Mouse (Mus musculus) hindbrain, embryonic 12.5 days (tissue): Measurements from ENCODE around the gene Brsk1. TPM values are rescaled to one million over a fixed set of nuclear protein-coding genes. Genes with fewer than 3 reads are reported as not detected.

Experiments
- ATAC-seq: fragments of 200-750 bp; cut with Nextera tagmentation; 2 replicates; pipeline ENCODE4 v1.8.0; 2017; ENCODE audit warnings: moderate TSS enrichment; ENCODE audit not compliant: low FRiP score
- H3K27ac ChIP-seq: fragments of 300-500 bp; sonication (generic); 2 replicates; pipeline ENCODE4 v1.5.1; 2016; ENCODE audit warnings: mild to moderate bottlenecking
- H3K27me3 ChIP-seq: fragments of 300-500 bp; sonication (generic); 2 replicates; pipeline ENCODE4 v1.6.1; 2016; ENCODE audit warnings: mild to moderate bottlenecking
- H3K36me3 ChIP-seq: fragments of 300-500 bp; sonication (generic); 2 replicates; pipeline ENCODE4 v1.6.1; 2016; ENCODE audit warnings: mild to moderate bottlenecking
- H3K4me1 ChIP-seq: fragments of 300-500 bp; sonication (generic); 2 replicates; pipeline ENCODE4 v1.6.1; 2016
- H3K4me2 ChIP-seq: fragments of 300-500 bp; sonication (generic); replicated peaks from 2 replicates; pipeline ENCODE4 v1.6.1; 2016; ENCODE audit warnings: mild to moderate bottlenecking
- H3K4me3 ChIP-seq: fragments of 300-500 bp; sonication (generic); 2 replicates; pipeline ENCODE4 v1.5.1; 2016; ENCODE audit warnings: mild to moderate bottlenecking
- H3K9ac ChIP-seq: fragments of 300-500 bp; sonication (generic); 2 replicates; pipeline ENCODE4 v1.6.1; 2016; ENCODE audit warnings: mild to moderate bottlenecking, moderate library complexity
- H3K9me3 ChIP-seq: fragments of 300-500 bp; sonication (generic); replicated peaks from 2 replicates; pipeline ENCODE4 v1.6.1; 2016; ENCODE audit warnings: mild to moderate bottlenecking
- WGBS: fragments of 180-500 bp; shearing (Covaris S2); methylation state at CpG from one replicate; pipeline ENCODE4 v1.1.7; 2016; 5-methylcytosine and 5-hydroxymethylcytosine counted together
- polyA plus RNA-seq: library from polyadenylated mRNA; unstranded; fragments of >200 nt; fragmentation: Nextera tagmentation; extraction: Ambion mirVana; gene quantifications from 2 replicates; pipeline ENCODE4 v1.2.1, GENCODE M21; 2016

The Brsk1 gene
- polyA plus RNA-seq, 1 experiment from 2014 or later, result 5.8 TPM

DNA sequence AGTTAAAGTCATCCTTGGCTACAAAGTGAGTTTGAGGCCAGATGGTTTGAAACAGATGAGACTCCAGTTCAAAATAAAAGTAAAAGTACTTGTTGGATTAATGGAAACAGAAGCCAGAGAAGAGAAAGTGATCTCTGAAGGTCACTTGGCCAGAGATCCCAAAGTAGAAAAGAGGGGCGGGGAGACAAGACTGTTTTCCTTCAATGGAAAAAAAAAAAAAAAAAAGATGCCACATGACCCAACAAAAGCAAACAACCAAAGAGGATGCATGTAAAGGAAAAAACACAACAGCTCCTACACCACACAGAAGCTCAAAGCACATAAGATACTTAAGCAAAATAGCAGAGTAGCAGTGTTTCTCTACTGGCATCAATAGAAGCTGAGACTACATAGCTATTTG is 34.5 kb upstream of the Brsk1 start:
- H3K4me1 ChIP-seq, result peaks cover 44% of the 10 kb centered on the region
- peaks cover 8% of the 10 kb centered on the region for H3K36me3 ChIP-seq
- H3K4me3 ChIP-seq, result no peak overlapping the region
- H3K27me3 ChIP-seq, result no peaks in the 10 kb centered on the region
- no peak overlapping the region for H3K9ac ChIP-seq
- no peak for ATAC-seq
- WGBS, result 73% methylated on average over 1 of the region's 1 CpGs
- H3K9me3 ChIP-seq, result no peaks in the 10 kb centered on the region
- no peak overlapping the region for H3K27ac ChIP-seq
- no peak overlapping the region; the same call in 1 of the 2 replicates for H3K4me2 ChIP-seq

DNA sequence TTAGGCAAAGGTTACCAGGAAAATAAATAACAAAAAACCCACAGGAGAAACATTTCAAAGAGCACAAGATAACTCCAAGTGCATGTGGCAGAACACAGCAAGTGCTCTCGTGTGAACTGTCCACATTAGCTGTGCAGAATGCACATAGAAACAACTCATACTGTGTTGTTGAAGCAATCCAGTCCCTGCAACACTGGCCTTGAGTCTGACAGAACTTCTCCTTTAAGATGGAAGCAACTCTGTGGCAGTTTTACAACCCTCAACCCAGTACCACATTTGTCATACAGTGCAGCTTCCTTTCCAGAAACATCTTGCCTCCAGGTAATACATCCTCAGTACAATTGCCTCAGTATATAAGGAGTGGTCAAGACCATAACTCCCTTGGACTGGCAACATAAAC is 33.6 kb upstream of the Brsk1 start:
- Histone ChIP-seq H3K9me3 (no peaks in the 10 kb centered on the region), H3K27ac (no peak overlapping the region), H3K4me2 (peak overlapping the region; percentile 87), H3K36me3 (peaks cover 8% of the 10 kb centered on the region), H3K4me1 (peaks cover 44% of the 10 kb centered on the region), H3K9ac (peak overlapping the region; percentile 95; the same call in 1 of the 2 replicates), H3K4me3 (no peak overlapping the region), H3K27me3 (no peaks in the 10 kb centered on the region)
- no peak for ATAC-seq
- WGBS, result 61% methylated on average over 1 of the region's 1 CpGs

DNA sequence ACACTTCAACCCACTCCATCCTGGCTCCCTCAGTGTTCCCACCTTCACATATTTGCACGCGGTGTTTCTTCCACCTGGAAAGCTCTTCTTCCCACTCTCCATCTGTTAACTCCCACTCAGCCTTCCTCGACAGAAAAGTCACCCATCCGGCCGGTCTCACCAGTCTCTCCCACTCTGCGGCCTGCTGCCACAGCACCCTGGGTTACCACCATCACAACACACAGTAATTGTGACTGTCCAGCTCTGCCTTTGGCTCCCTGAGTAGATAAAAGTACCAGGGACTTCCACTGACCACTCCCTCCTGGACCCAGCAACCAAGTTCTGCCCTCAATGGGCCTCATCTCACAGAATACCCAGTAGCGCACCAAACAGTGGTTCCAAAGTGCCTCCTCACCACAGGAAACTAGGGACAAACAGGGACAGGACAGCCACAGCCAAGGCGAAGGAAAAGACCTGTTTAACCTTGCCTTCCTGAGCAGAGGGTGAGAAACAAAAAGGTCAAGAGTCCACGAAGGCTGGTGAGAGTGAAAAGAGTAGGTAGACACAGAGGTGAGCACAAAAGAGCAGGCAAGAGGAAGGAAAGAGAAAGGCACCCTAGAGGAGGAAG is 32.8 kb upstream of the Brsk1 start:
- no peaks in the 10 kb centered on the region for H3K9me3 ChIP-seq
- H3K4me2 ChIP-seq, result peak overlapping the region; percentile 87
- WGBS, result 53% methylated on average over 9 of the region's 9 CpGs
- peaks cover 10% of the 10 kb centered on the region for H3K36me3 ChIP-seq
- H3K9ac ChIP-seq, result peak overlapping the region; percentile 95
- 0 out of 2 replicates have a peak overlapping the region, but pooled peaks have one; percentile 97 for H3K27ac ChIP-seq
- H3K4me3 ChIP-seq, result peak overlapping the region; percentile 88
- no peaks in the 10 kb centered on the region for H3K27me3 ChIP-seq
- H3K4me1 ChIP-seq, result peaks cover 42% of the 10 kb centered on the region
- ATAC-seq, result no peak

DNA sequence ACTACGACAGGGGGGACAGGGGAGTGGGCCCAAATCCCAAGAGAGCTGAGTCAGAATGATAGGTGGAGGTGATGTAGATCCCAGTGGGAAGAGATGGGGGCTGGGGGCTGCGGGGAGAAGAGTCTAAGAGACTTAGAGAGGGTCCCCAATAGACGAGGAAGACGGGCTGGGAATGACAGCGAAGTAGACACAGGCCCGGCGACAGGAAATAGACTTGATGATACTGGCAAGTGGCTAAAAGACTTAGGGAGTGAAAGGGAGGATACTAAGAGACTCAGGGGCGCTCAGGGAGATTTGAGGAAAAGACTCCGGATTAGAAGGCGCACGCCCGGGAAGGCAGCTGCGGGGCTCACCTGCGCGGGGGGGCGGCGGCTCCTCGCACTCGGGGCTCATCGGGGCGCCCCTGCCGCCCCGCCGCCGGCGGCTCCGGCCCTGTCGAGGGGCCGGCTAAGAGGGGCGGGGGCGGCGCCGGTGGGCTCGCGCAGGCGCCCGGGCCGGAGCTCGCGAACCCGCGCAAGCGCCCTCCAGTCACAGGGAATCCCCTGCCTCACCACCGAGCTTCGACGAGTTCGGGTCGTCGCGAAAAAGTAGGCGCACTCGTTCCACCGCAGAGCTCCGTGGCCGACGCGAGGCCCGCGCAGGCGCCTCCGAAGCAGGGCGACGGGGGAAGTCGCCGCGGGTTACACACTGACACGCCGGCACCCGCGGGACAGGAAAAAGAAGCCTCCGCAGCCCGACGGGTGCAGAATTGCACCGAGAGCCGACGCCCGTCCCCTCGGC is 32.1 kb upstream of the Brsk1 start:
- under 1% methylated on average over 68 of the region's 78 CpGs for WGBS
- no peaks in the 10 kb centered on the region for H3K9me3 ChIP-seq
- H3K4me1 ChIP-seq, result peaks cover 41% of the 10 kb centered on the region
- peak overlapping the region; percentile 88 for H3K4me3 ChIP-seq
- H3K9ac ChIP-seq, result peak overlapping the region; percentile 95
- peak; percentile 80 for ATAC-seq
- peak overlapping the region; percentile 97 for H3K27ac ChIP-seq
- H3K27me3 ChIP-seq, result no peaks in the 10 kb centered on the region
- H3K36me3 ChIP-seq, result peaks cover 9% of the 10 kb centered on the region
- H3K4me2 ChIP-seq, result peak overlapping the region; percentile 87

DNA sequence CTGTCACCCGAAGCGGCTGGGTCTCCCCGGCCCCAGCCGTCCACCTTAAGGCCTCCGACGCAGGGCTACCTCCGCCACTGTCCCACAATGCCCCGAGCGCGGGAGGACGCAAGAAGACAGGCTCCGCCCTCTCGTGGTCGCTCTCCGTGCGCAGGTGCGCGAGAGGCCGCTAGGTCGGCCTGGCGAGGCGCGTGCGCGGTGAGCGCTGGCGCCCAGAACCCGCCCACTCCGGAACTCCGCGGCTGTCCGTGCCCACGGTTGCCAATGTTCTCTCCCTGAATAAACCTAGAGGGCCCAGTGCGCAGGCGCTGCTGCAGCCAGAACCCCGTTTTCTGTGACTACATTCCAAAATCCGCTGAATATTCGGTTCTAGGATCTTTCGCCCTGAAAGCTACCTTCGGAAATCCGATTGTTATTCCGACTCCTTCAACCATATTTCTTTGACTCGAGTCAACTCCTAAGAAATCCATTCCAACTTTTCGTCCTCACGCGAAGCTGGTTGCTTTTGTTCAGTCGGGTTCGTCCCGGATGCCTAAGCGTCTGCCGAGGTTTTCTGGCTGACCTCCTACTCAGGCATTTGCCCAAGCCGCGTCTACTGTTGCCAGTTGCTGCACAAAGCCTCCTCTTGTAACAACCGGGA is 31.4 kb upstream of the Brsk1 start, which contains the start of gene Ppp6r1:
Gene Ppp6r1, minus strand, starts transcription at position 108 of the 640 bp plus-strand sequence.
- H3K27ac ChIP-seq, result peak within 1 kb of the TSS; percentile 97
- peak within 1 kb of the TSS; percentile 87 for H3K4me2 ChIP-seq
- H3K27me3 ChIP-seq, result no peaks in the 10 kb centered on the region
- peaks cover 41% of the 10 kb centered on the region for H3K4me1 ChIP-seq
- H3K9ac ChIP-seq, result peak within 1 kb of the TSS; percentile 95
- under 1% methylated on average over 54 of the region's 54 CpGs for WGBS
- peak within 1 kb of the TSS; percentile 88 for H3K4me3 ChIP-seq
- ATAC-seq, result peak; percentile 98
- no peaks in the 10 kb centered on the region for H3K9me3 ChIP-seq
- peaks cover 12% of the 10 kb centered on the region for H3K36me3 ChIP-seq

DNA sequence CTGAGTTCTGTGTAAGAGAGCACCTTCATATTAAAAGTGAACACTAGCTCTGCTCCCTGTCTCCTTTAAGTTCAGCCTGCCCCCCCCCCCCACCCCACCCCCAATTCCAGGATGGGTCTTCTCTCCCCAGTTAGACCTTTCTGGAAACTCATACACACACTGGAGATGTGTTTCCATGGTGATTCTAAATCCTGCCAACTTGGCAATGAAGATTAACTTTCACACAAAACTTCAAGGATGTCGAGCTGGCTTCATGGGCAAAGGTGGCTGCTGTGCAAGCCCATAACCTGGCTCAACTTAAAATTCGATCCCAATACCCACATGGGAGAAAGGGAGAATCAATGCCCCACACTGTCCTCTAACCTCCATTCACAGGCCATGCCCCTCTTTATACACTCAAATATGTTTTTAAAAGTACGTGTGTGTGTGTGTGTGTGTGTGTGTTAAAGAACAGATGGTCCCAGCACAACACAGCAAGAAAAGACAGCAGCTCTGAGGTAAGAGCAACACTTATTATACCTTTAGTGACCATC is 30.4 kb upstream of the Brsk1 start:
- Histone ChIP-seq H3K9me3 (no peaks in the 10 kb centered on the region), H3K27ac (peak overlapping the region; percentile 97), H3K36me3 (peaks cover 20% of the 10 kb centered on the region), H3K9ac (peak overlapping the region; percentile 81), H3K4me2 (peak overlapping the region; percentile 87), H3K4me1 (peaks cover 39% of the 10 kb centered on the region), H3K4me3 (peak overlapping the region; percentile 88), H3K27me3 (no peaks in the 10 kb centered on the region)
- WGBS, result 71% methylated on average over 3 of the region's 3 CpGs
- ATAC-seq, result no peak

DNA sequence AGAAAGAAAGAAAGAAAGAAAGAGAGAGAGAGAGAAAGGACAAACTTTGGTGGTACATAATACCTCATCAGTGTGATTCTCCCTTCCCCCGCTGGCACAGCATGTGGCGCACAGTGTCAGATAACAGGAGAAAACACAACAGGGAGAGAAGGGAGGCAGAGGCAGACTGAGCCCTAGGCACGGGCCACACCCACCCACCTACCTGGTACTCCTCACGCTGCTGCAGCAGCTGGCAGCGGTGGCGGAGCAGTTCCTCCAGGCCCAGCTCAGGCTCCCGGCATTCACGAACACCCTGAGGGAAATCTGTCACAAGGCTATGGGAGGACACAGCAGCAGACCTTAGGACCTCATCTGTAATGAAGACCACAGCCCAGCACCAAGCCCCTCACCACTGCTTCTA is 27.2 kb upstream of the Brsk1 start:
- ATAC-seq, result no peak
- H3K4me3 ChIP-seq, result no peak overlapping the region
- no peak overlapping the region for H3K4me2 ChIP-seq
- no peaks in the 10 kb centered on the region for H3K27me3 ChIP-seq
- H3K27ac ChIP-seq, result no peak overlapping the region
- 67% methylated on average over 8 of the region's 8 CpGs for WGBS
- peaks cover 9% of the 10 kb centered on the region for H3K4me1 ChIP-seq
- H3K9ac ChIP-seq, result no peak overlapping the region
- H3K36me3 ChIP-seq, result peaks cover 39% of the 10 kb centered on the region
- H3K9me3 ChIP-seq, result no peaks in the 10 kb centered on the region

DNA sequence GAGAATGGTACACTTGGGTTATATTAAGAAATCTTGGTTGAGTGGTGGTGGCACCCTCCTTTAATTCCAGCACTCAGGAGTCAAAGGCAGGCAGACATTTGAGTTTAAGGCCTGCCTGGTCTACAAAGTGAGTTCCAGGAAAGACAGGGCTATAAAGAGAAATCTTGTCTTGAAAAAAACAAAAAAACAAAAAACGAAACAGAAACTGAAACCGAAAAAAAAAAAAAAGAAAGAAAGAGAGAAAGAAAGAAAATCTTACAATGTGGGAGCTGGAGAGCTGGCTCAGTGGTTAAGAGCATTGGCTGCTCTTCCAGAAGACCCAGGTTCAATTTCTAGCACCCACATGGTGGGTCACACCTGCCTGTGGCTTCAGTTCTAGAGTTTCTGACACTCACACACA is 26.7 kb upstream of the Brsk1 start:
- H3K4me3 ChIP-seq, result no peak overlapping the region
- H3K9me3 ChIP-seq, result 0 out of 2 replicates have a peak, but pooled peaks cover 4% of the 10 kb centered on the region
- H3K27me3 ChIP-seq, result no peaks in the 10 kb centered on the region
- H3K27ac ChIP-seq, result no peak overlapping the region
- no peak overlapping the region for H3K9ac ChIP-seq
- H3K4me2 ChIP-seq, result no peak overlapping the region
- H3K4me1 ChIP-seq, result peaks cover 9% of the 10 kb centered on the region
- peaks cover 45% of the 10 kb centered on the region for H3K36me3 ChIP-seq
- ATAC-seq, result no peak
- 95% methylated on average over 2 of the region's 2 CpGs for WGBS

DNA sequence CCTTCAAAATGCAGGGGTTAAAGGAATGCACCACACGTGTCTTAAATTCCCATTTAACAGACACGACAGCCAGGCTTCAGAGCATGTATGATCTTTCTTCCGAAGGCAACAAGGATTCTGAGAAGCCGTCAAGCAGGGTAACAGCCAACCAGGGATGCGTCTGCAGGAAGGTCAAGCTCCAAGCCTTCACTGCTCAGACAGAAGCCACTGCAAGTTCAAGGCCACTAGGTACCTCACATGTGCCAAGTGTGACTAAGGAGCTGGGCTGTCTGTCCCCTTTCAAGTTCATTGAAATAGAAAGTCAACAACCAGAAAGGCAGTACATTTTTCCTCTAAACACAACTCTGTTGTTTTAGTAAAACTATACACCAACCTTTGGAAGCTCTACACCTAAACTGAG is 23.5 kb upstream of the Brsk1 start:
- no peaks in the 10 kb centered on the region for H3K27me3 ChIP-seq
- H3K4me2 ChIP-seq, result no peak overlapping the region
- H3K4me3 ChIP-seq, result no peak overlapping the region
- H3K9ac ChIP-seq, result no peak overlapping the region
- H3K4me1 ChIP-seq, result no peaks in the 10 kb centered on the region
- no peak overlapping the region for H3K27ac ChIP-seq
- peaks cover 70% of the 10 kb centered on the region for H3K36me3 ChIP-seq
- 98% methylated on average over 5 of the region's 5 CpGs for WGBS
- H3K9me3 ChIP-seq, result 0 out of 2 replicates have a peak, but pooled peaks cover 4% of the 10 kb centered on the region
- no peak for ATAC-seq

DNA sequence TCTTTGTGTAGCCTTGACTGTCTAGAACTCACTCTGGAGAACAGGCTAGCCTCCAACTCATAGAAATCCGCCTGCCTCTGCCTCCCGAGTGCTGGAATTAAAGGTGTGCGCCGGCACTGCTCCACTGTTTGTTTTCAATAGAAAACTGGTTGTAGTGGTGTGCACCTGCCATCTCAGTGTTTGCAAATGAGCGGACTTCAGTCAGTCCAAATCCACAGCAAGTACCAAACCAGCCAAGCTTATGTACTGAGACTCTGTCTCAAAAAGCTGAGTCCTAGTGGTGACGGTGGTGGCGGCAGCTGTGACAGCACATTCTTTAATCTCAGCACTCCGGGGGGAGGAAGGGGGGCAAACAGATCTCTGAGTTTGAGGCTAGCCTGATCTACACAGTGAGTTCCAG is 21.9 kb upstream of the Brsk1 start:
- Histone ChIP-seq H3K9ac (no peak overlapping the region), H3K4me1 (no peaks in the 10 kb centered on the region), H3K9me3 (0 out of 2 replicates have a peak, but pooled peaks cover 4% of the 10 kb centered on the region), H3K4me3 (no peak overlapping the region), H3K27me3 (no peaks in the 10 kb centered on the region), H3K4me2 (no peak overlapping the region), H3K36me3 (peaks cover 65% of the 10 kb centered on the region), H3K27ac (no peak overlapping the region)
- 98% methylated on average over 8 of the region's 8 CpGs for WGBS
- no peak for ATAC-seq

DNA sequence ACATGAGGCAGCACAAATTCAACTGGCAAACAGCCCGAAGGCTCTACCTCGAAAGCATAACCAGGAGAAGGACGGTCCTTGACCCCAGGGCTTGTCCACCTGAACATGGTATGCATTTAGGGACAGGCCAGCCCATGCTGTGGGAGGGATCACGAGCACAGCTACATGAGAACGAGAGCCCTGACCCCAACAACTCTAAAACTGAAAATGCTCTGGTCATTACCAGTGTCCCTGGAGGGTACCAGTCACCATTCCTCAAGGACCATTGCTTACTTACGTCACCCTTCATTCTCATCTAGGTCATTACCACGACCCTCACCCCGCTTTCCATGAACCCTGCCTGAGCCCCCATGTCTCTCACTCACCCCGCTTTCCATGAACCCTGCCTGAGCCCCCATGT is 21.2 kb upstream of the Brsk1 start:
- H3K4me2 ChIP-seq, result no peak overlapping the region
- peaks cover 67% of the 10 kb centered on the region for H3K36me3 ChIP-seq
- H3K27ac ChIP-seq, result no peak overlapping the region
- H3K9ac ChIP-seq, result no peak overlapping the region
- 0 out of 2 replicates have a peak, but pooled peaks cover 4% of the 10 kb centered on the region for H3K9me3 ChIP-seq
- H3K4me3 ChIP-seq, result no peak overlapping the region
- 97% methylated on average over 9 of the region's 9 CpGs for WGBS
- H3K27me3 ChIP-seq, result no peaks in the 10 kb centered on the region
- no peaks in the 10 kb centered on the region for H3K4me1 ChIP-seq
- ATAC-seq, result no peak

DNA sequence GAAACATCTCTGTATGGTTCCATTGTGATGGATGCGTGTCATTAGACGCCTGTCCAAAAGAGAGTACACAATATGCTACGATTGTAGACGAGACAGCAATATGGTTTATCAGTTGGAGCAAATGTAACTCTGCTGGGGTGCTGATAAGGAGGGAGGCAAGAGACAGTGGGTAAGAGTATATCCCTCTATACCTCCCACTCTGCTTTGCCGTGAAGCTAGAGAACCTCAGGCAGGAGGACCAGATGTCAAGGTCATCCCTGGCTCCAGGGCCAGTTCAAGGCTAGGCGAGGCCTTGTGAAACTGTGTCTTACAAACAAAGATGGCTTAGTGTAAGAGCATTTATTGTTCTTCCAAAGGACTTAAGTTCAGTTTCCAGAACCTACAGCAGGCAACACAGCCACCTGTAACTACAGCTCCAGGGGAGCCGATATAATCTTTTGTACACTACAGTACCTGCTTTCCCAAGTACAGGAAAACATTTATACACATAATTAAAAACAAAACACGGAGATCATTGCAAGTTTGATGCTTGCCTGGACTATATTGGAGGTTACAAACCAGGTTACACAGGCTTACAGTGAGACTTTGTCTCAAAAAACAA is 19.6 kb upstream of the Brsk1 start:
- ATAC-seq, result no peak
- H3K36me3 ChIP-seq, result peaks cover 72% of the 10 kb centered on the region
- 88% methylated on average over 8 of the region's 8 CpGs for WGBS

More for the DNA sequence above, 19.6 kb upstream of the Brsk1 start:
- H3K4me2 ChIP-seq, result no peak overlapping the region
- no peak overlapping the region for H3K27ac ChIP-seq
- 0 out of 2 replicates have a peak, but pooled peaks cover 4% of the 10 kb centered on the region for H3K9me3 ChIP-seq
- H3K27me3 ChIP-seq, result no peaks in the 10 kb centered on the region
- H3K4me1 ChIP-seq, result no peaks in the 10 kb centered on the region
- H3K4me3 ChIP-seq, result no peak overlapping the region
- no peak overlapping the region for H3K9ac ChIP-seq
